Mouse (Mus musculus) lung, embryonic 14.5 days (tissue): ENCODE measurements at regions not wholly inside any gene's neighbourhood (a gene's known extent, or its start where the extent isn't known, plus 50 kb on each side); places are given as distances from the start of the nearest gene placed in this dataset.
A peak's percentile ranks its signal among the peaks of the same experiment; 100 is the strongest.

Source experiments
- ATAC-seq: fragments of 200-750 bp; cut with Nextera tagmentation; 2 replicates; pipeline ENCODE4 v1.8.0; 2017; ENCODE audit warnings: mild to moderate bottlenecking, moderate TSS enrichment, moderate library complexity; ENCODE audit not compliant: insufficient read depth
- DNase-seq: peaks from one replicate; pipeline ENCODE4 v3.0.0-alpha.2; 2015
- H3K27ac ChIP-seq: fragments of 300-500 bp; sonication (generic); 2 replicates; pipeline ENCODE4 v1.5.1; 2014; ENCODE audit warnings: low read depth, mild to moderate bottlenecking, moderate library complexity
- H3K27me3 ChIP-seq: fragments of 300-500 bp; sonication (generic); 2 replicates; pipeline ENCODE4 v1.6.1; 2014; ENCODE audit warnings: low read length, control low read depth; ENCODE audit not compliant: insufficient read depth
- H3K36me3 ChIP-seq: fragments of 300-500 bp; sonication (generic); 2 replicates; pipeline ENCODE4 v1.6.1; 2014; ENCODE audit warnings: control low read depth; ENCODE audit not compliant: insufficient read depth
- H3K4me1 ChIP-seq: fragments of 300-500 bp; sonication (generic); 2 replicates; pipeline ENCODE4 v1.6.1; 2014; ENCODE audit warnings: antibody characterized with exemption, control low read depth; ENCODE audit not compliant: insufficient read depth
- H3K4me2 ChIP-seq: fragments of 300-500 bp; sonication (generic); 2 replicates; pipeline ENCODE4 v1.6.1; 2014; ENCODE audit warnings: mild to moderate bottlenecking
- H3K4me3 ChIP-seq: fragments of 300-500 bp; sonication (generic); 2 replicates; pipeline ENCODE4 v1.5.1; 2014; ENCODE audit warnings: low read depth, low read length
- H3K9ac ChIP-seq: fragments of 300-500 bp; sonication (generic); 2 replicates; pipeline ENCODE4 v1.6.1; 2014
- H3K9me3 ChIP-seq: fragments of 300-500 bp; sonication (generic); 2 replicates; pipeline ENCODE4 v1.6.1; 2016; ENCODE audit warnings: low read depth, low read length, control low read depth
- CTCF ChIP-seq: IDR thresholded peaks from 2 replicates; pipeline ENCODE4 v1.5.1; 2016; ENCODE audit warnings: antibody characterized with exemption, low read depth
- WGBS: fragments of 180-500 bp; shearing (Covaris S2); extraction: QIAGEN DNeasy Blood & Tissue Kit; methylation state at CpG from one replicate; pipeline ENCODE4 v1.1.7; 2014; 5-methylcytosine and 5-hydroxymethylcytosine counted together

GRCm38 (mm10) chr4:12353337-12353856 is 181.6 kb upstream of the Fam92a start:
- H3K4me3 ChIP-seq, result no peak overlapping the region
- H3K27ac ChIP-seq, result no peak overlapping the region
- H3K9me3 ChIP-seq, result no peaks in the 10 kb centered on the region
- no peak overlapping the region for H3K9ac ChIP-seq
- H3K4me1 ChIP-seq, result no peaks in the 10 kb centered on the region
- H3K4me2 ChIP-seq, result no peak overlapping the region
- WGBS, result 67% methylated on average over 3 of the region's 3 CpGs
- no peak for TF ChIP-seq CTCF
- H3K36me3 ChIP-seq, result no peaks in the 10 kb centered on the region
- DNase-seq, result no peak
- ATAC-seq, result no peak
- H3K27me3 ChIP-seq, result no peaks in the 10 kb centered on the region

- no peak overlapping the region for H3K4me3 ChIP-seq
- no peaks in the 10 kb centered on the region for H3K36me3 ChIP-seq
- no peak overlapping the region for H3K4me2 ChIP-seq
- ATAC-seq (no peak), DNase-seq (no peak)
- TF ChIP-seq CTCF, result no peak
- no peaks in the 10 kb centered on the region for H3K9me3 ChIP-seq
- WGBS, result 76% methylated on average over 1 of the region's 1 CpGs
- no peaks in the 10 kb centered on the region for H3K4me1 ChIP-seq
- H3K27ac ChIP-seq, result no peak overlapping the region
- no peak overlapping the region for H3K9ac ChIP-seq
- H3K27me3 ChIP-seq, result no peaks in the 10 kb centered on the region
Observed at GRCm38 (mm10) chr4:12339236-12339635, 167.4 kb upstream of the Fam92a start.

- DNase-seq (no peak), ATAC-seq (peak; percentile 21; the same call in 1 of the 2 replicates)
- H3K4me2 ChIP-seq, result peak overlapping the region; percentile 27; the same call in 1 of the 2 replicates
- 60% methylated on average over 7 of the region's 7 CpGs for WGBS
- H3K9me3 ChIP-seq, result no peaks in the 10 kb centered on the region
- no peaks in the 10 kb centered on the region for H3K4me1 ChIP-seq
- H3K27ac ChIP-seq, result no peak overlapping the region
- no peaks in the 10 kb centered on the region for H3K27me3 ChIP-seq
- H3K4me3 ChIP-seq, result no peak overlapping the region
- no peak for TF ChIP-seq CTCF
- H3K36me3 ChIP-seq, result no peaks in the 10 kb centered on the region
- no peak overlapping the region for H3K9ac ChIP-seq
Observed at GRCm38 (mm10) chr4:12334832-12335587, 163.2 kb upstream of the Fam92a start.

GRCm38 (mm10) chr4:12334429-12334828 is 162.6 kb upstream of the Fam92a start:
- no peak overlapping the region for H3K27ac ChIP-seq
- no peaks in the 10 kb centered on the region for H3K27me3 ChIP-seq
- peak; percentile 88 for DNase-seq
- peak overlapping the region; percentile 27; the same call in 1 of the 2 replicates for H3K4me2 ChIP-seq
- no peak for TF ChIP-seq CTCF
- no peak overlapping the region for H3K9ac ChIP-seq
- H3K4me1 ChIP-seq, result no peaks in the 10 kb centered on the region
- H3K9me3 ChIP-seq, result no peaks in the 10 kb centered on the region
- no peaks in the 10 kb centered on the region for H3K36me3 ChIP-seq
- peak; percentile 86 for ATAC-seq
- whole genome bisulfite sequencing, result 24% methylated on average over 9 of the region's 9 CpGs
- H3K4me3 ChIP-seq, result no peak overlapping the region

GRCm38 (mm10) chr4:12316024-12316423 is 144.2 kb upstream of the Fam92a start:
- H3K4me3 ChIP-seq, result no peak overlapping the region
- DNase-seq (no peak), ATAC-seq (no peak)
- H3K4me2 ChIP-seq, result no peak overlapping the region
- H3K4me1 ChIP-seq, result no peaks in the 10 kb centered on the region
- WGBS, result 75% methylated on average over 1 of the region's 1 CpGs
- no peak overlapping the region for H3K9ac ChIP-seq
- no peaks in the 10 kb centered on the region for H3K9me3 ChIP-seq
- H3K27ac ChIP-seq, result no peak overlapping the region
- no peaks in the 10 kb centered on the region for H3K27me3 ChIP-seq
- no peak for TF ChIP-seq CTCF
- H3K36me3 ChIP-seq, result no peaks in the 10 kb centered on the region

- no peak for TF ChIP-seq CTCF
- H3K27ac ChIP-seq, result no peak overlapping the region
- DNase-seq (no peak), ATAC-seq (no peak)
- H3K9me3 ChIP-seq, result no peaks in the 10 kb centered on the region
- no peak overlapping the region for H3K9ac ChIP-seq
- no peaks in the 10 kb centered on the region for H3K27me3 ChIP-seq
- H3K4me2 ChIP-seq, result no peak overlapping the region
- no peaks in the 10 kb centered on the region for H3K4me1 ChIP-seq
- WGBS, result 64% methylated on average over 5 of the region's 5 CpGs
- no peaks in the 10 kb centered on the region for H3K36me3 ChIP-seq
- no peak overlapping the region for H3K4me3 ChIP-seq
Observed at GRCm38 (mm10) chr4:12308332-12308731, 136.5 kb upstream of the Fam92a start.

- Histone ChIP-seq H3K4me3 (no peak overlapping the region), H3K4me1 (no peaks in the 10 kb centered on the region), H3K27me3 (no peaks in the 10 kb centered on the region), H3K36me3 (no peaks in the 10 kb centered on the region), H3K27ac (no peak overlapping the region), H3K9ac (no peak overlapping the region), H3K9me3 (no peaks in the 10 kb centered on the region), H3K4me2 (no peak overlapping the region)
- no peak for TF ChIP-seq CTCF
- 64% methylated on average over 9 of the region's 9 CpGs for WGBS
- ATAC-seq (no peak), DNase-seq (no peak)
Observed at GRCm38 (mm10) chr4:12306618-12307565, 135.1 kb upstream of the Fam92a start.
